Mouse (Mus musculus): Measurements from ENCODE around the gene Ctnnbip1.

DNA sequence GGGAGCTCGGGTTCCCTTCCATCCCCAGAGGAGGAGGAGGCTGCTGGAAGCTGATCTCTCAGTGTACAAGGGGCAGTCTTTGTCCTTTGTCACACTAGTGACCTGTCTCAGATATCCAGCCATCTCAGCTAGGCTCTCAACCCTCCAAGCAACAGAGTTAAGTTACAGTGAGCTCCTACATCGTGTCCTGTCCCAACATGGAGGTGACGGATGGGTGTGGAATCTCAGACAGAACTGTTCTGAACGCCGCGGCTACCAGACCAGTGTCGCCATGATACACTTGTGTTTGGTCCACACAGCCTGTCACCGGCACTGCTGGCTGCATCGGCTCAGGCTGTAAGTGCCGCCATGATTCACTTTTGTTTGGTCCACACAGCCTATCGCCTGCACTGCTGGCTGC lies 41.0 kb upstream of the Ctnnbip1 start, which contains the start of gene Tmem274:
- TF ChIP-seq POLR2A (IDR thresholded peaks at IDR 0.05; ENCODE audit: insufficient read length, low read depth) (no peak), TCF3 (IDR thresholded peaks at IDR 0.05; ENCODE audit: insufficient read length, low read depth) (no peak), USF1 (IDR thresholded peaks at IDR 0.05; ENCODE audit: low read depth) (no peak), MAX (IDR thresholded peaks at IDR 0.05; ENCODE audit: low read depth) (no peak), MYOD1 (IDR thresholded peaks at IDR 0.05; ENCODE audit: control insufficient read depth in 1 of 3, insufficient read length in 2 of 3, low read depth in 2 of 3) (no peak), E2F4 (IDR thresholded peaks at IDR 0.05; ENCODE audit: insufficient read depth) (no peak), CEBPB (IDR thresholded peaks at IDR 0.05; ENCODE audit: insufficient read depth, poor library complexity, severe bottlenecking) (no peak), REST (IDR thresholded peaks at IDR 0.05; ENCODE audit: insufficient read depth, insufficient read length) (no peak), SRF (IDR thresholded peaks at IDR 0.05; ENCODE audit: control insufficient read depth, insufficient read length, low read depth) (no peak), POLR2AphosphoS2 (IDR thresholded peaks at IDR 0.05; ENCODE audit: insufficient read length, low read depth) (no peak), TCF12 (IDR thresholded peaks at IDR 0.05; ENCODE audit: insufficient read depth, poor library complexity, severe bottlenecking) (no peak), MYOG (IDR thresholded peaks at IDR 0.05; ENCODE audit: control insufficient read depth in 1 of 3, insufficient read depth in 1 of 3, insufficient read length in 2 of 3, low read depth in 2 of 3) (no peak)
